Mouse (Mus musculus) thymus, adult 2 months (tissue): Measurements from ENCODE around the gene Lgr5. TPM values are rescaled to one million over a fixed set of nuclear protein-coding genes. Genes with fewer than 3 reads are reported as not detected.

ENCODE experiments used
- DNase-seq: peaks from one replicate; pipeline ENCODE4 v3.0.0; 2021
- H3K27ac ChIP-seq: fragments of 200-500 bp; 2 replicates; pipeline ENCODE4 v1.5.1; 2012; ENCODE audit warnings: low read length, control low read depth; ENCODE audit not compliant: control insufficient read depth, insufficient read depth
- H3K27me3 ChIP-seq: fragments of 200-500 bp; 2 replicates; pipeline ENCODE4 v1.6.1; 2012; ENCODE audit warnings: mild to moderate bottlenecking, low read length, moderate library complexity, mixed read lengths; ENCODE audit not compliant: control insufficient read depth, insufficient read depth
- H3K36me3 ChIP-seq: fragments of 200-500 bp; 2 replicates; pipeline ENCODE4 v1.6.1; 2012; ENCODE audit warnings: mild to moderate bottlenecking, low read length, moderate library complexity; ENCODE audit not compliant: control insufficient read depth, insufficient read depth
- H3K4me1 ChIP-seq: fragments of 200-500 bp; replicated peaks from 2 replicates; pipeline ENCODE4 v1.6.1; 2012; ENCODE audit warnings: low read length; ENCODE audit not compliant: control insufficient read depth, insufficient read depth
- H3K4me3 ChIP-seq: fragments of 200-500 bp; 2 replicates; pipeline ENCODE4 v1.5.1; 2012; ENCODE audit warnings: mild to moderate bottlenecking, low read length, control low read depth, moderate library complexity; ENCODE audit not compliant: control insufficient read depth, insufficient read depth
- CTCF ChIP-seq: fragments of 200-500 bp; IDR thresholded peaks from 2 replicates; pipeline ENCODE4 v1.5.1; 2012; ENCODE audit warnings: mild to moderate bottlenecking, control low read depth, low read length, moderate library complexity, borderline replicate concordance; ENCODE audit not compliant: control insufficient read depth, poor library complexity, insufficient read depth; ENCODE audit errors: extremely low read depth
- POLR2A ChIP-seq: fragments of 200-500 bp; IDR thresholded peaks from 2 replicates; pipeline ENCODE4 v1.6.1; 2012; ENCODE audit warnings: mild to moderate bottlenecking, low read length, control low read depth, moderate library complexity; ENCODE audit not compliant: control insufficient read depth, poor library complexity, insufficient read depth; ENCODE audit errors: extremely low read depth
- WGBS: fragments of 180-500 bp; shearing (Covaris S2); methylation state at CpG from one replicate; pipeline ENCODE4 v1.1.7; 2018; 5-methylcytosine and 5-hydroxymethylcytosine counted together
- polyA plus RNA-seq: library from polyadenylated mRNA; depleted of rRNA; stranded (reverse); fragments of >200 nt; gene quantifications from 2 replicates; pipeline ENCODE4 v1.2.3, GENCODE M21; 2012

Gene Lgr5
- polyA plus RNA-seq, 1 experiment = 0.15 TPM

DNA sequence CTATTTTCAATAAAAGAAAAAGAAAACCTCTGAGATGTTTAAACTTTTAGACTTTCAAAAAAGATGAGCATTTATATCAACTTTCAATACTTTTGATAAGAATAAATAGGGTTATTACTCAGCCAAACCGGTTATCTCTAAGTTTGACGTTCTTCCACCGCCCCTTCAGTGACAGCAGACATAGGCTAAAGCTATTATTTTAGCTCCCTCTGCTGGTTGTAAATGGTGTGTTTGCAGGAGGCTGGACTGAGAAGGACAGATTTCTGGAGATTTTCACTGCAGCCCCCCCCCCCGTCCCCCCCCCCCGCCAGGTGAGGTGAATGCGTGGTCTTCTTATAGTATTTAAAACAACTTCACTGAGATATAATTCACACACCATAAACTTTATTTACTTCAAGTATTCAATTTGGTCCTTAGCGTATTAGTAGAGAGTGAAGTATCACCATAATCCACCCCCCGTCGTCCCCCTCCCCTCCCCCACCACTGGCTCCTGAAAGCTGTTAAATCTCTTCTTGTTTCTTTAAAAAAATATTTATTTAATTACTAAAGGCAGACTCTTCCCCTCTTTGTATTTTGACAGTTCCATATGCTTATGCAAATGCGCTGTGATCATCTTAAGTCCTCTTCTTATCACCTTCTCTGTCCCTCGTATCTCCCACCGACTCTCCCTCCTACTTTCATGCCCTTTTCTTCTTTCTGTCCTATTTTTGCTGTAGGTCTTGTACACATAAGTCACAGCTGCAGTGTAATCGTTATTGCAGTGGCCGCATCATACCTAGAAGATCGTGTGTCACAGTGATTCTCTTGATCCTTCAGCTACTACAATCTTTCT, 30.1 kb upstream of the Lgr5 start:
- Histone ChIP-seq H3K27me3 (no peaks in the 10 kb centered on the region), H3K4me3 (no peak overlapping the region), H3K27ac (no peak overlapping the region), H3K36me3 (no peaks in the 10 kb centered on the region), H3K4me1 (no peaks in the 10 kb centered on the region)
- DNase-seq = no peak
- TF ChIP-seq POLR2A (no peak), CTCF (no peak)
- 22% methylated on average over 14 of the region's 15 CpGs for WGBS

DNA sequence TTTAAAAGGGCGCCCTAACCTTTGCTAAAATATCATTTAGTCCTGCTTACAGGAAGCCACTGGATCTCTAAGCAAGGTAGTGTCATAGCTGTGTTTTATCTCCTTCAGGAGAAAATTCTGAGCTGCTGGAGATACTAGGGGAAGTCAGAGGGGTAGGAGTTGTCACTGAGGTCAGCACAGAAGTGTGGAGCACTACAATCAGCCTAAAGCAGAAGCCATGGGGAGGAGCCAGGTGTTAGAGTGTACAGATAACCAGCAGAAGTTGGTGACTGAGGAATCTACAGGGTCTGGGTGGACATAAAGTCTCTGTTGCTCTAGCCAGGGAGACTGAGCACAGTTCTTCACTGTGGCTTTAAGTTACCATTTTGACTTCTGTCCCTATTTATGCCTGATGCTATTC, 8.2 kb upstream of the Lgr5 start:
- Histone ChIP-seq H3K36me3 (no peaks in the 10 kb centered on the region), H3K27ac (no peak overlapping the region), H3K4me3 (no peak overlapping the region), H3K27me3 (no peaks in the 10 kb centered on the region), H3K4me1 (no peaks in the 10 kb centered on the region)
- WGBS = 95% methylated on average over 1 of the region's 1 CpGs
- TF ChIP-seq POLR2A = no peak
- no peak for TF ChIP-seq CTCF
- no peak for DNase-seq

DNA sequence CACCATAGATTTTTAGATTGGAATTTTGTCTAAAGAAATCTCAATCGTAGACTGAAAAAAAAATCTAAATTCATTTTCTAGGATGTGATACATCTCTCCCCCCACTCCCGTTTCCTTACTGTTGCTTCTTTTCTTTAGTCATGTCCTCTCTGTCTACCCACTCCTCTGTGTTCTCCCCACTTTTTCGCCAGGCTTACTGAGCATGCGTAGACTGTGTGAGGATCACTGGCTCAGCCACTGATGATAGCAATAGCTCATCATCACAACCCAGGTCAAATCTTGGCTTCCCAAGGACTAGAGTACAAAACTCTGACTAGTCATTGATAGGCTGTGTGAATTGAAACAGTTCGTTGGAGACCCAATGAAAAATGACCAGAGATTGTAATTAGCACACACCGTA, 6.1 kb upstream of the Lgr5 start:
- Histone ChIP-seq H3K36me3 (no peaks in the 10 kb centered on the region), H3K27ac (no peak overlapping the region), H3K27me3 (no peaks in the 10 kb centered on the region), H3K4me1 (no peaks in the 10 kb centered on the region), H3K4me3 (no peak overlapping the region)
- no peak for DNase-seq
- 92% methylated on average over 6 of the region's 6 CpGs for WGBS
- TF ChIP-seq POLR2A = no peak
- TF ChIP-seq CTCF = no peak

DNA sequence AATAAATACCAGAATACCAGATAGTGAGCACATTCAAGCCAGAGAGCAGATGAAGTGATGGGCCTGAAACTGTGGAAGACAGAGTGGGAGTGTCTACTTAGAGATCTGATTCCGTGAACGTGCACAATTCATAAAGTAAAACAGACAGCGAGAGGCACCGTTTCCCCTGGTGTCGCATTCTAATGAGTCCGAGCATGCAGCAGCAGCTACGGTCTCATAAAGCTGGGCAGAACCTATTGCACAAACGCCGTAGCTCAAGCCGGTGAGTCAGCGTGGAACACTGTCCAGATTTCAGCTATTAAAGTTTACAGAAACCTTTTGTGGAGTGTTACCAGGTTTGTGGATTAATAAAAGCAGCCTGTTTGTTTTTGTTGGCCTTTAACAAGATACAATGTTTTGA, 5.6 kb upstream of the Lgr5 start:
- H3K27ac ChIP-seq = no peak overlapping the region
- no peaks in the 10 kb centered on the region for H3K36me3 ChIP-seq
- 85% methylated on average over 11 of the region's 11 CpGs for WGBS
- H3K4me1 ChIP-seq = no peaks in the 10 kb centered on the region
- no peaks in the 10 kb centered on the region for H3K27me3 ChIP-seq
- DNase-seq = no peak
- TF ChIP-seq CTCF (no peak), POLR2A (no peak)
- no peak overlapping the region for H3K4me3 ChIP-seq

DNA sequence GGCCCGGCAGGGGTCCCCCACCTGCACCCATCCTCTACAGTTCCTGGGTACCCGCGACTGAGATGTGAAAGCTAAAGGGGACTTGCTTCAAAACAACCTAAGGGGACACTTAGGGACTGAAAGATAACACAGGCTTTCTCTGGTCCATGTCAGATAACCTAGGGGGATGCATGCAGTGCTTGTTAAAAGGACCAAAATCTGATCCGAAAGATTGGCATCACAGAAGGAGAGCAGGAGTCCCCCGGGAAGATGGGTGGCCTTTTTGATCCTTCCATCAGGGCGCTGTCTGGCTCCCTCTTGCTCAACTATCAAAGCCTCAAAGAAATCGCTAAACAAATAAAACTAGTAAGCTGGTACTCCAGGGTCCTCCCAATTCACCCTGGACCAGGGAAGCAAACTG, 399 bp upstream of the Lgr5 start:
- WGBS = 8% methylated on average over 7 of the region's 7 CpGs
- Histone ChIP-seq H3K4me3 (no peak overlapping the region), H3K4me1 (no peaks in the 10 kb centered on the region), H3K27ac (no peak overlapping the region), H3K36me3 (no peaks in the 10 kb centered on the region), H3K27me3 (peaks cover 8% of the 10 kb centered on the region; the same call in 1 of the 2 replicates)
- no peak for DNase-seq
- TF ChIP-seq CTCF (no peak), POLR2A (no peak)

DNA sequence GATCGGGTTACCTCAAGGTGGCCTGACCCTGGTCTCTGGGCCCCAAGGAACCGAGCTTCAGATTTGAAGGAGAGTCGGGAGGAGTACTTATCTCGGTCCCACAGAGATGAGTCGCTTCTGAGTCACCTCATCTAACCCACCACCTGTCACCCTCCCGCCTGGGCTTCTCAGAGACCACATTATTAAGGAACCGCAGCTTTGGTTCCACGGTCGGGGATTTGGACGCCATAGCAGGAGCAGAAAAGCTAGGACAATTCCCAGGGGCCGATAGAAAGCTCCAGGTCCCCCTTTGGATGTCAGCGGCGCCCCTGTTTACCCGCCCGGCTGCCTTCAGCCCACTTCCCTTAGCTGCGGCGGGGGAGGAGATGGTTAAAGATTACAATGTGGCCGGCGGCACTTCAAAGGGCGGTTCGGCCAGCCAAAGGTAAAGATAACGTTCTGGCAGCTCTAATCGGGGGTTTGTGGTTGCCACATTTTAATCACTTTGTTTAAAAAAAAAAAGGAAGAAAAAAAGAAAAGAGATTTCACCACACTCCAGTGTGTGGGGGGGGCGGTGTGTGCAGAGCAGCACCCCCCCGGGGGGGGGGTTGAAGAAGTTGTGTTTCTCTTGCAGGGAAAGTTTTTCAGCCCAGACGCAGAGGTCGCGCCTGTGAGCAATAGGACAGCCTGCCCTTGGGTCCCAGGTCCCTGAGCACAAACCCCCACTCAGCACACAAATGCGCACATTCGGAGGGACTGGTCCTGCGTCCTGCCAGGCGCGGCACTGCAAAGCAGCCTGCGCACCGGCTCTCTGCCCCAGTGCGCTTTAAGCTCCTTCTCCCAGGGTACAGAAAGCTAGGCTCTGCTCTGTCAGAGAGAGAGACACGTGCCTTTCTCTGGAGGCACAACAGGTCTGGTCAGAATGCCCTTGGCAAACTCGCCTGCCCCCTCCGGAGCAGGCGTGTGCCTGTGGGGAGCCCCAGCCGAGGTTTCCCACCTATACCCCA, 1.0 kb downstream of the Lgr5 start:
- Histone ChIP-seq H3K27me3 (peaks cover 8% of the 10 kb centered on the region; the same call in 1 of the 2 replicates), H3K27ac (no peak overlapping the region), H3K4me3 (no peak overlapping the region), H3K36me3 (no peaks in the 10 kb centered on the region), H3K4me1 (no peaks in the 10 kb centered on the region)
- TF ChIP-seq CTCF = no peak
- TF ChIP-seq POLR2A = no peak
- WGBS = under 1% methylated on average over 41 of the region's 41 CpGs
- DNase-seq = no peak
